Mouse (Mus musculus): ENCODE measurements around the gene Dnal1.
A peak's percentile ranks its signal among the peaks of the same experiment; 100 is the strongest.
"Not testable (repeated sequence)": the region's sequence is repeated elsewhere in the genome, so short reads cannot be mapped to it uniquely, and the experiment has no call there.

The Dnal1 gene

DNA sequence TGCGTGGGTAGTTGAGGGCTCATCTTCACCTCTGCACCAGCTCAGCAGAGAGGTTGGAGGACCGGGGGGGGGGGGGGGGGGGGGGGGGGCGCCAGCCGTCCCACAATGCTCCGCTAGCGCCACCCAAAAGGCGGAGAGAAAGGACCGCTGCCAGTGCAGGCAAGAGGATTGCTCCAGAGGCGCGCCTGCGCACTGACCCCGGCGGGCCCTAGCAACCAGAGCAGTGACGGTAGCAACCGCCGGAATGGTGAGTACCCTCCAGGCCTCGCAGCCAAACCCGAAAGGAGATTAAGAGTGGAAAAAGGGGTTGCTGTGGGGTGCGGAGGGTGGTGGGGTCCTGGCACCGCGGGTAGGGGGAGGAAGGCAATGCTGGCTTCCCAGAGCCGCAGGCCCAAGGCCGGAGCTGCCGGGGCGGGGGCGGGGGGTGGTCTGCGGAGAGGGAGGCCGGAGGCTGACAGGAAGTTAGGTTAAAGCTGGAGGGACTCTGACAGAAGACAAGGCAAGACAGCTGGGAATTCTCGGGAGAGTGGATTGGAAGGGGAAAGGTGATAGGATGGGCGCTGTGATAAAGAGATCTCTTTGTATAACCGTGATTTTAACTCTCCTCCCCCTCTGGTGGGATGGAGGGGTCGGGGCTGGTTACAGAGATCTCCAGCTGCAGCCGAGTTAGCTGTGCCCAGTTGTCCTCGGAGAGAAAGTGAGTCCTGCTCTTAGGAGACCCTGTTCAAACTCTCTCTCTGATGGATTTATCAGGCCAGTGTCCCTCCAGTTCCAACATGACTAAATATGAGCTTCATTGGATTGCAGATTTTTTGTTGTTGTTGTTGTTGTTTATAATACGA is at the start of gene Dnal1:
TSS of gene Dnal1 (plus strand) at position 214 of the 842 bp plus-strand sequence.
- DNase-seq (ENCODE audit: low spot score), result peak; percentile 89

DNA sequence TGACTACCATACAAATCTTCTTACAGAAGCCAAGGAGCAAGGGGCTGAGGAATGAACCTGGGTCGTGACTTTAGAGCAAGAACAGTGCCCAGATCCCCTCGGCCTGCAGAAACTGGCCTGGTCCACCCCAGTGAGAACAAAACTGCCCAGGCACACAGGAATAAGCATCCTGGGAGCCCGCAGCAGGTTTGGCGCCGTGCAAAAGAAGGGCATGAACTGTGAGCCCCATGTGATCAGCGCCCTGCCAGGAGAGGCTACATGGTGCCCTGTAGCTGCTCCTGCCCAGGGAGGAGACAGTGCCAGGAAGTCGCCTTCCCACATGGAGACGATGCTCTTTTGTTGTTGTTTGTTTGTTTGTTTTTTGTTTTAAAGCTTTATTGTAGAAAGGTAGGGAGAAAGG is 49.5 kb upstream of the Dnal1 start:
- DNase-seq (ENCODE audit: low spot score), result no peak

DNA sequence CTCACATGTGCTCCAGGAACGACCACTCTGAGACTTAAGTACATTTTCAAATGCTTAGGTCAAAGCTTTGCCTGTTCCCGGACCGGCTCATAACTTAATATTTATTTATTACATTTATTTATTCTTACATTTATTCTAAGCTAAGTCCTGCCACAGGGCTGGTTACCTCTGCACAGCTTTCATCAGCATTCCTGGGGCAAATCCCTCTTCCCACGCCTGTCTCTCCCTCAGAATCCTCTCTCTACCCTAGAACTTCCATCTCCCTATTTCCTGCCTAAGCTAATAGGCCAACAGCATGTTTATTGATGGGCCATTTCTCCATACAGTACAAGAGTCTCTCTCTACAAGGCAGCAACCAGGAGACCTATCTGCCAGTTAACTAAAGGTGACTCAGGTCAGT is 46.4 kb upstream of the Dnal1 start:
- DNase-seq (ENCODE audit: low spot score), result no peak

DNA sequence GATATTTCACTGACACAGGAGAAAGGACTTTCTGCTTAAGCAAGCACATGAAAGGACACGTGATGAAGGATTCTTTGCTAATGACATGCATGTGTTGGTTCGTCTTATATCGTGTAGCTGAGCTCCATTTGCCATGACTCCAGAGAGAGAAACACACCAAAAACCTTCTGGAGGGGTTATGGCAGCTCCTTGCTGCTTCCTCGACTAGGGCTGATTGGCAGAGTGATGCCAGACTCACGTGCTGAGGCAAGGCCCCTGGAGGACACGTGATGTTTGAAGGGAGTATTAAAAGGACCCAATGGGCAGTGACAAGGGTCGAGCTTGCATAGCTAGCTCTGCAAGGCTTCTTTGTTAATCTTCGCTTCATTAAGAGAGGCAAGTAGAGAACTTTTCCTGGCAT is 45.9 kb upstream of the Dnal1 start:
- DNase-seq (ENCODE audit: low spot score), result no peak

DNA sequence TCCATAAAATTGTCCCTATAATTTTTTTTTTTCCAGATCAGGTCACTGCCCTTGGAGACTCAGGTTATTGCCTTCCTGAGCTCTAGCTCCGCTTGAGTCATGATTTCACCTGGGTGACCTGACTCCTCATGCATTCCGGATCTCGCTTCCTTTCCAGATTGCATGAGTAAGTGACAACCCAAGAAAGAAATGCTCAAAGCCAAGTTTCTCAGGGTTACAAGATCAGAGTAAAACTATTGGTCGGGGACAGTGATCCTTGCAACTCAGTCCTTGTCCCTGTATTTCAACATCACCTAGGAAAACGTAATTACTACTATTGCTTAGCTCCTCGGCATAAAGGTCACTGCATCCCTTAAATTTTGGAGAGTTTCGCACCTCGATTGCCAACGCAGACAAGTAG is 45.2 kb upstream of the Dnal1 start, which contains the start of gene Acot5:
TSS of gene Acot5 (plus strand) at position 340 of the 400 bp plus-strand sequence.
- no peak for DNase-seq (ENCODE audit: low spot score)

DNA sequence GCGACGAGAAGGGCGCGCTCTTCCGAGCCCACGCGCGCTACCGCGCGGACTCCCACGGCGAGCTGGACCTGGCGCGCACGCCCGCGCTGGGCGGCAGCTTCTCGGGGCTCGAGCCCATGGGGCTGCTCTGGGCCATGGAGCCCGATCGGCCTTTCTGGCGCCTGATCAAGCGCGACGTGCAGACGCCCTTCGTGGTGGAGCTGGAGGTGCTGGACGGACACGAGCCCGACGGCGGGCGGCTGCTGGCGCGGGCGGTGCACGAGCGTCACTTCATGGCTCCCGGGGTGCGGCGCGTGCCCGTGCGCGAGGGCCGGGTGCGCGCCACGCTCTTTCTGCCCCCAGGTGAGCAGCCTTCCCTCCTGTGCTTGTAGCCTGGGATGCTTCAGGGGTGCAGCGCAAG is 44.6 kb upstream of the Dnal1 start:
- DNase-seq (ENCODE audit: low spot score), result peak; percentile 40

DNA sequence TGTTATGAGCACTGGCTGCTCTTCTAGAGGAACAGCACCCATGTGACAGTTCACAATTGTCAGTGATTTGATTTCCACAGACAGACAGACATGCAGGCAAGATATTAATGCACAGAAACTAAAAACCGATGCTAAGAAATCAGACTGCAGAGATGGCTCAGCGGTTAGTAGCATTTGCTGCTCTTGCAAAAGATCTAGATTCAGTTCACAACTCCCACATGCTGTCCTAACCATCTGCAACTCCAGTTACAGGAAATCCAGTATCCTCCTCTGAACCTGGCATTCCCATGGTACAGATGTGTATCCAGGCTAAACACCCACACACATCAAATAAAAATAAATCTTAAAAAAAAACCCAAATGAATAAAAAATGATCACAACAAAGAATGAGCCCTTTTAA is 42.5 kb upstream of the Dnal1 start:
- no peak for DNase-seq (ENCODE audit: low spot score)

DNA sequence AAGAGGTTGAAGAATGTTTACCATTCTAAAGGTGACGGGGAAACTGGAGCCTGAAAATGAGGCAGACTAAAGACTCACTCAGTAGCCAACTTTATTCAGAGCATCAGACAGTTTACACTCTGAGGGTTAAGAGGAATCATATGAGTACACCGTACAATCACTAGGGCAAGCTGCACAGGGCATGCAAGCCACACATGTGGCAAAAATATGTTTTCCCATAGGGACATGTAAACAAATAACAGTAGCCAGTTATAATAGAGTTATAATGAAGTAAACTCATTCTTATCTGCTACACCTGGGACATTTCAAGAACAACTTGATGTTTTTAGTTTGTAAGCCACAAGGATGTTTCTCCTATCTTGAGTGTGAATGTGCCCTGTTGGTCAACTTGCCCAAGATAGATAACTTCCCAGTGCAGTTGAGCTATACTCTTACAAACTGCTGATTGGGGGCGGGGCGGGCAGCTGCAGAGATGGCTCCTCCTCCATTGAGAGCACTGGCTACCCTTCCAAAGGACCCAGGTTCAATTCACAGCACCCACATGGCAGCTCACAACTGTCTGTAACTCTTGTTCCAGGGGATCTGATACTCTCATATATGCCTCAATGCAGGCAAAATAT is 36.7 kb upstream of the Dnal1 start:
- no peak for DNase-seq (ENCODE audit: low spot score)

DNA sequence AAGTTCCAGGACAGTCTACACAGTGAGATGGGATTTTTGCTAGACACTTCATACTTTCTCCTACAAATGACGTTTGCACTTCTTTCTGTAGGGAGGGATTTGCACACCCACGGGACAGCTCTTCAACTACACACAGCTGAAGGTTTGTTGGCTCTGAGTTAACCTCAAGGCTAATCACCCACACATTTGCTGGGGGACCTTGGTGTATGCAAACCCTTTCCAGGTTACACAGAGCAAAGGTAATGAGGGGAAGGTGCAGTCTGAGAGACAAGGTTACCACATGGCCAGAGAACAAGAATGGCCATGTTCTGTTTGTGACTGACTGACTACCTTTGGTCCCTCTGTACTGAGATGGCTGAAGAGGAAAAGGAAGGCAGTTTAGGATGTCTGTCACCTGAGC is 30.3 kb upstream of the Dnal1 start:
- DNase-seq (ENCODE audit: low spot score), result no peak

DNA sequence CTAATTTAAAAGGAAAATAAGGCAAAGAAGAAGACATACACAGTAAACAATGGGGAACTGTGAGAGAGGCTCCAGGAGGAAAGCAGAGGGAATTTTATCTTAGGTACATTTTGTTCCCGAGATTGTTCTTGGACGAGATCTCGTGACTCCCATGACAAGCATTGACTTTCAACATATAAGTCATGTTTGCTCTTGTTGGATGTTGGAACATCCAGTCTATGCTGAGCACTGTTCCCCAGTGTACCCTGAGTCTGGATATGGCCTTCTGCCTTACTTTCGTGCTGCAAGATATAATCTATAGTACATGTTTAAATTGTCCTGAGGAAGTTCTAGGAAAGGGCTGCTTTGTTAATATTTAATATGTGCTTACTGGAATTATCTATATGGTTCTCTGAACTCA is 29.6 kb upstream of the Dnal1 start:
- DNase-seq (ENCODE audit: low spot score), result peak; percentile 26

DNA sequence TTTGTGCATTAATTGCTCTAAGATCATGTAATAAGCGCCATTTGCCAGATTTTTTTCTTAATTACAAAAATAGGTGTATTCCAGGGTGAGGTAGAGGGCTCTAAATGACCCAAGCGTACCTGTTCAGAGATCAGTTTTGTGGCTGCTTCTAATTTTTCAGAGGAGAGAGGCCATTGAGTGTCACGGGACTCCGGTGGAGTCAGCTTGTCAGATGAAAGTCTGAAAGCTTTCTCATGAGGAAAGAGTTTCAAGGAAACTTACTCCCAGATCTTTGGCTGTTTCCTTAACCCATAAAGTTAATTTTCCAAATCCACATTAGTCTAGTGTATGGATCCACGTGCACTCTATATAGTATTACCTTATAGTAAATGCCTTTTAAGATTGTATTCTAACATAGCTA is 19.5 kb upstream of the Dnal1 start:
- not testable (repeated sequence) for DNase-seq (ENCODE audit: low spot score)

DNA sequence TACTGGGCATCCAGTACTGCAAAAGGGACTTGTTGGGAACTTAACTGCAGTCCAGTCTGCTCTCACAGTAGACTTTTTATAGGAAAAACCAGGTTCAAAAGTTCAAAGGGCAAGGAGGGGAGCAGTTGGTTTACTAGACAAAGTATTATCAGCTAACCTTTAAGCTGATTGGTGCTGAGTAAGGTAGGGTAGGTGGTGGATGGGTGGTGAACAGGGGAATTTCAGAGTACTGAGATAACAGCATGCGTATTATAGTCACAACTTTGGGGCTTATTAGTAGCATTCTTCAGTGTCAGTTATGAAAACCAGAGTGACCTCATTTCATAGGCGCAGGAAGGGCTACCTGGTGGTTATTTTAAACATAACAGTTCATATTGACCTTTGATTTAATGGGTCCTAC is 14.6 kb upstream of the Dnal1 start:
- no peak for DNase-seq (ENCODE audit: low spot score)

DNA sequence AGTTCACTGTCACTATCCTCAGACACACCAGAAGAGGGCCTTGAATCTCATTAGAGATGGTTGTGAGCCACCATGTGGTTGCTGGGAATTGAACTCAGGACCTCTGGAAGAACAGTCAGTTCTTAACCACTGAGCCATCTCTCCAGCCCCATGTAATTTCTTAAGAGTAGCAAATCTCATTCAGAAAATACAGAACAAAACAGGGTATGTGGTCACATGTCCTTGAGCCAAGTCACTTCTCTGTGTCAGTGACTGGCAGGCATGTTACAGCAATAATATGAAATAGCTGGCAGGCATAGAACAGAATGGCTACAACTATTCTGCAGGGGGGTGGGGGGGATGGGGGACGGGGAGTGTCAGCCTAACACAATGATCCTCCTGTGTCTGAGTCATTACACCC is 14.1 kb upstream of the Dnal1 start:
- no peak for DNase-seq (ENCODE audit: low spot score)

DNA sequence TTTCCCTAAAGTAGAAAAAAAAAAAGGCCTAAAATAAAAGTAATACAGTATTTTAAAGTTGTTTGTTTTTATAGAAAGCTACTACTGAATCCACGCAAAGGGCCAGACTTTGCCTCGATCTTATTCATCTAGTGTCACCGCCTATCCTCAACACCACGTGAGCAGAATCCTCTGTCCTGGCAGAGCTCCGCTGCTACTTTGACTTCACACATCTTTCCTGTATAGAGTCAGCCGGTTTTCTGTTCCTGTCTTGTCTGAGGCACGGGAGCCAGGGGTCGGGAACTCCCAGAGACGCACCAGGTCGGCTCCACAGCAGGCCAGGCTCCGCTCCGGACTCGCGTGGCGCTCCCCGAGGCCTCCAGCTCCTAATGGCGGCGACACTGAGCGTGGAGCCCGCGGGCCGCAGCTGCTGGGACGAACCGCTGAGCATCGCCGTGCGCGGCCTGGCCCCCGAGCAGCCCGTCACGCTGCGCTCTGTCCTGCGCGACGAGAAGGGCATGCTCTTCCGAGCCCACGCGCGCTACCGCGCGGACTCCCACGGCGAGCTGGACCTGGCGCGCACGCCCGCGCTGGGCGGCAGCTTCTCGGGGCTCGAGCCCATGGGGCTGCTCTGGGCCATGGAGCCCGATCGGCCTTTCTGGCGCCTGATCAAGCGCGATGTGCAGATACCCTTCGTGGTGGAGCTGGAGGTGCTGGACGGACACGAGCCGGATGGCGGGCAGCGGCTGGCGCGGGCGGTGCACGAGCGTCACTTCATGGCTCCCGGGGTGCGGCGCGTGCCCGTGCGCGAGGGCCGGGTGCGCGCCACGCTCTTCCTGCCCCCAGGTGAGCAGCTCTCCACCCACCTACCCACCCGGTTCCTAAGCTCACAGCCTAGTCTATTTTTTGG is 13.3 kb upstream of the Dnal1 start, which contains the start of gene Acot6:
TSS of gene Acot6 (plus strand) at position 51 of the 889 bp plus-strand sequence.
- peak; percentile 46 for DNase-seq (ENCODE audit: low spot score)

DNA sequence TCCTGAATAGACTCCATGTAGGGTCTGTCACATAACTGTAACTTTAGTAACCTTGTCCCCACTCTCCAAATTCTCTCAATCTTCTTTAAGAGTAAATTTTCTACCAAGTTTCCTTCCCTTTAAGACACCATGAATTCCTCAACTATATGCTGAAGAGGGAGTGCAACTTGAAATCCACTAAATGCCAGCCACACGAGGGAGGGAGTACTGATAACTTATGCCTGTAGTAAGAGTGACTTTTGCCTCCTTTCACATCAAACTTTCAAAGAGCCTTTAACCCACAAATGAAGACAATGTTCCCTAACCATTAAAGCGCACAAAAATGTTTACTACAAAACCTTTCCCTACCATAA is 12.7 kb upstream of the Dnal1 start:
- DNase-seq (ENCODE audit: low spot score), result no peak

DNA sequence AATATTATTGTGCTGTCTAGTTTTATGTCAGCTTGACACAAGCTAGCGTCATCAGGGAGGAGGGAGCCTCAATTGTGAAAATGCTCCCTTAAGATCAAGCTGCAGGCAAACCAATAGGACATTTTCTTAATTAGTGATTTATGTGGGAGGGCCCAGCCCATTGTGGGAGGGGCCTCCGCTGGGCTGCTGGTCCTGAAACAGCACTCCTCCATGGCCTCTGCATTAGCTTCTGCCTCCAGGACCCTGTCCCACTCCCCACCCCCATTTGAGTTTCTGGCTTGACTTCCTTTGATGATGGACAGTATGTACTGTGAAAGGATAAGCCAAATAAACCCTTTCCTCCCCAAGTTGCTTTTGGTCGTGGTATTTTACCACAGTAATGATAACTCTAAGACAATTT is 7.2 kb upstream of the Dnal1 start:
- no peak for DNase-seq (ENCODE audit: low spot score)

DNA sequence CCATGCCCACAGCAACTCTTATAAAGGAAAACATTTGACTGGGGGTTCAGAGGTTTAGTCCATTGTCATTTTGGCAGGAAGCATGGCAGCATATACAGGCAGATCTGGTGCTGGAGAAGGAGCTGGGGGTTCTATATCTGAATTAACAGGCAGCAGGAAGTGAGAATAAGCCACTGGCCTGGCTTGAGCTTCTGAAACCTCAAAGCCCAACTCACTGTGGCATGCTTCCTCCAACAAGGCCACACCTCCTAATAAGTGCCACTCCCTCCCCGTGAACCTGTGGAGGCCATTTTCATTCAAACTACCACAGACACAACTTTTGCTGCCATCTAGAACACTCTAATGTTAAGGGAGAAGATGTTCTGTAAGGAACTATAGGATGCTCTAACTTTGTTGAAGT is 6.5 kb upstream of the Dnal1 start:
- DNase-seq (ENCODE audit: low spot score), result no peak

DNA sequence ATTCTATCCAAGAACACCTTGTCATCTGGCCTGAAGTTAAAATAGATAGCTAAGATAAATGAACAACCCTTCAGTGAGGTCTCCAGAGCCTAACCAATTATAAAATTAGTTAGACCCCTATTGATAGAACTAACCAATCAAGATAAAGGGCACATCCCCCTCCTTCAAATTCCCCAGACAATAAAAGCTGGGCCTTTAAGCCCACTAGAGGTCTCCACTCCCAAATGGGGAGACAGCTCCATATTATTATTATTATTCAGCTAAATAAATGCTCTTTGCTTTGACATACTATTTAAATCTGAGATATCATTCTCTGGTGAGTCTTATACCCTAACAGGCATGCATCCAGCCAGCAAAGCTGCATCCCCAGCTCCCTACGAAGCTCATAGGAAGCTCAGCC is 4.2 kb upstream of the Dnal1 start:
- DNase-seq (ENCODE audit: low spot score), result no peak

DNA sequence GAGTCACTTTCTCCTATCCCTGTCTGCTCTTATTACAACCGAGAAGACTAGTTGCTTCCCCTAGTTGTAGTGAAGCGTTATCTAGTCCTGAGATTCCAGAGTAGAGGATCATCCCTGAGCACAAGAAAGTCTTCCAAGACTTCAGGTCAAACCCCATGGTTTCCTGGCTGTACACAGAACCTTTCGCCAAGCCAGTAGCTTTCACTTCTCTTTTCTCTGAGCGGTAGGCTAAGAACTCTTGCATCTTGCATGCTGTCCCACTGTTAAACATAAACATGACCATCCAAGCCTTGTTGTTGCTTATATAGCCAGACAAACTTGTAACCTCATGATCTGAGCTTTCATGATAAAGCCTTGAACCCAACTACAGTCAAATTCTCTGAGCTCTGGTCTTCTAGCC is 3.4 kb upstream of the Dnal1 start:
- DNase-seq (ENCODE audit: low spot score), result no peak

DNA sequence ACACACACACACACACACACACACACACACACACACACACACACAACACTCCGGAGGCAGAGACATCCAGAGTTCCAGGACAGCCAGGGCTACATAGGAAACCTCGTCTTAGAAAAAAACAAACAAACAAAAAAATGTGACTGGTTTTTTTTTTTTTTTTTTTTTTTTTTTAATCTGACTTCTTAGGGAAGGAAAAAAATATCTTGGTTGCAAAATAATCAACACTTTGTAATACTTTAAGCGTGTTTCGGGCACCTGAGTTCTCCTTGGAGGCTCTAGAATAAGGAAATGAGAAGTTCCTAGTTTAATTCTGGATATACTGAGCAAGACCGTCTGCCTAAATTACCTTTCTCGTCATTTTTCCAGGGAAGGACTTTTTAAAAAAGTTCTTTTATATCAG is 490 bp upstream of the Dnal1 start:
- no peak for DNase-seq (ENCODE audit: low spot score)

DNA sequence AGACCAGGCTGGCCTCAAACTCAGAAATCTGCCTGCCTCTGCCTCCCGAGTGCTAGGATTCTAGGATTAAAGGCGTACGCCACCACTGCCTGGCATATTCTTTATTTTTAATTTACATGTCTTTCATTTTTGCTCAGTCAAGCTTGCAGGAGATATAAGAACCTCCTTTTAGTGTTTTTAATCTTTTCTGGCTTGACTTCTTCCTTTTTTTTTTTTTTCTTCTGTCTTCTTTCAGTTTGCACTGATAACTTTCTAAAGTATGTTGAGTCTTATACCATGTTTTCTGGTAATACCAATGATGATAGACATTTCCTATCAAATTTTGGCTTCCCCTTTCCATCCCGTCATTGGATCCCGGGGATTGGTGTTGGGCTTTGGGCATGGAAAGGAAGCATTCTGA is 5.4 kb downstream of the Dnal1 start:
- DNase-seq (ENCODE audit: low spot score), result no peak

DNA sequence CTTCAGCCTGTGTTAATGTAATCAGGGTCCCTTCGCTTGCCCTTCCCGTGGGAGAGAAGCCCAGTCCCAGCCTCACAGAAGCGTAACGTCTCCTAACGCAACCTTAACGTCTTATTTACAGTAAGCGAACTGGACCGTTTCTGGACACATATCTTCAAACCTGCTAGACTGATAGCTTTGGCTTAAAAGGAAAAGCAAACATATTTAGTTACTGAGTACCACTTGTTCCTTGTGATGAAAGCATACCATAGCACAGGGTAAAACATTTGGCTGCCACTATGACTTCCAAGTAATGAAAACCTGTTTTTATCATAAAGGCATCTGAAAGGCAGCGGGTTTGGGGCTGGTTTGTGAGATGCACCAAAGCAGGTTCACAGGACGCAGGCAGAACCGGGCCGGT is 11.7 kb downstream of the Dnal1 start:
- no peak for DNase-seq (ENCODE audit: low spot score)

DNA sequence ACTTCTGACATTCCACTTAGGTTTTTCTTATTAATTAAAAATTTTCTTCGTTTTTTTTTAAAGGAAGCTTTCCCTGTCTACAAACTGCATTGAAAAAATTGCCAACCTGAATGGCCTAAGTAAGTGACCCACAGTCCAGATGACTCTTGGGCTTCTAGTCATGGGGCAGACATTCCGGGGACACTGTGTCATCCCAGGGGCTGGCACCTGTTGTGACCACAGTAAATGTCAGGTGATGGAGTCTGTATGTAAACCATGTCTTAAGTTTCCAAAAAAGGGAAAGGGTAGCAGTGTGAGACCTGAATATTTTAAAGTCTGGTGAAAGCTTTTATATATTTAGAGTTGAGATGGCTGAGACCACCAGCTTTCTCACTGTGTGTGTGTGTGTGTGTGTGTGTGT is 12.7 kb downstream of the Dnal1 start:
- no peak for DNase-seq (ENCODE audit: low spot score)

Measured in testis, postnatal 14 days (tissue).